Mouse (Mus musculus) testis, adult 2 months (tissue): ENCODE measurements around the gene Slc25a41.

ENCODE experiments used
- CTCF ChIP-seq: fragments of 200-500 bp; IDR thresholded peaks from 2 replicates; pipeline ENCODE4 v1.5.1; 2012; ENCODE audit warnings: low read depth, mild to moderate bottlenecking, inconsistent platforms, low read length, moderate library complexity; ENCODE audit not compliant: control insufficient read depth, insufficient read depth, insufficient replicate concordance
- POLR2A ChIP-seq: fragments of 200-500 bp; IDR thresholded peaks from 2 replicates; pipeline ENCODE4 v1.6.1; 2012; ENCODE audit warnings: low read depth, mild to moderate bottlenecking, inconsistent platforms, low read length, moderate library complexity; ENCODE audit not compliant: control insufficient read depth

- TF ChIP-seq CTCF = peak; percentile 59
- 0 out of 2 replicates have a peak, but pooled peaks have one; percentile 14 for TF ChIP-seq POLR2A
Measured at GRCm38 (mm10) chr17:57060231-57060801, 18.9 kb upstream of the Slc25a41 start.
